Mouse (Mus musculus): Measurements from ENCODE around the gene Syn2. TPM values are rescaled to one million over a fixed set of nuclear protein-coding genes. Genes with fewer than 3 reads are reported as not detected.

The Syn2 gene
- 4.7 and 5.0 TPM in 2 replicates for polyA plus RNA-seq (2014; fragmentation: Nextera tagmentation; extraction: Ambion mirVana)

DNA sequence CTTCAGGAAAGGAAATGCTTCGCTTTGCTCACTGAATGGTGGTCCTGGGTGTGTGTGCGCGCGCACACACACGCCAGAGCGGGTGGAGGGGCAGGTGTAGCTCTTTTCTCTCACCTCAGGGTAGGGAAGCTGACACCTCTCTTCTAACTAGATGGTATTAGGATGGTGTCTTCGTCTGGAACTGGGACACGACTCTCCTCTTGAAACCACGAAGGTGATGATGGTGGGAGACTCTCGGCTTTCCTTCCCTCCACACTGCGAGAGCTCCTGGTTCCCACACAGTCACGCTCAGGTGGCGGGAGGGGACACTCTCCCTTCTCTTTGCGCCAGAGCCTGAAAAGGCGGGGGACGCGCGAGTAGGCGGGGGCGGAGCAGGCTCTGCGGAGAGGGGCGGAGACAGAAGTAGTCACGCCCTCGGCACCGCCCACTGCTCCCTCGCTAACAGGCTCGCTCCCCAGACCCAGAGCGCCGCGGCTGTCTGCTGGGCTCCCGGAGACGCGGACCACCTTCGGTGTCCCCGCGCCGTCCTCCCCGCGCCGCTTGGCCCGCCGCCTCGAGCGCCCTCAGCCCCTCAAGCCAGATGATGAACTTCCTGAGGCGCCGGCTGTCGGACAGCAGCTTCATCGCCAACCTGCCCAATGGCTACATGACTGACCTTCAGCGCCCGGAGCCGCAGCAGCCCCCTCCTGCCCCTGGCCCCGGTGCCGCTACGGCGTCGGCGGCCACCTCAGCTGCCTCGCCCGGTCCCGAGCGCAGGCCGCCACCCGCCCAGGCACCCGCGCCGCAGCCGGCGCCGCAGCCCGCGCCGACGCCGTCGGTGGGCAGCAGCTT lies at the start of gene Syn2:
Syn2 (plus strand) TSS at position 402 of the 831 bp plus-strand sequence.
- peak within 1 kb of the TSS; percentile 55 for H3K4me3 ChIP-seq (ENCODE audit: low read depth, low read length)
- 0 out of 2 replicates have a peak, but pooled peaks cover 7% of the 10 kb centered on the region for H3K27me3 ChIP-seq (ENCODE audit: control insufficient read depth, insufficient read depth, low read length)
- H3K4me1 ChIP-seq (ENCODE audit: control insufficient read depth, insufficient read depth, low read length), result no peaks in the 10 kb centered on the region
- ATAC-seq (ENCODE audit: insufficient number of reproducible peaks, insufficient read depth, low FRiP score, low read depth), result peak; percentile 95
- no peaks in the 10 kb centered on the region for H3K36me3 ChIP-seq (ENCODE audit: control insufficient read depth, insufficient read depth, low read length)
- H3K27ac ChIP-seq (ENCODE audit: low read length), result no peak within 1 kb of the TSS
- WGBS, result under 1% methylated on average over 75 of the region's 75 CpGs
- H3K4me2 ChIP-seq (replicated peaks; ENCODE audit: low read depth, low read length), result peak within 1 kb of the TSS; percentile 84
- no peak within 1 kb of the TSS; the same call in 1 of the 2 replicates for H3K9ac ChIP-seq (replicated peaks; ENCODE audit: low read depth, low read length)
- no peaks in the 10 kb centered on the region for H3K9me3 ChIP-seq (ENCODE audit: control insufficient read depth, low read depth, low read length)

DNA sequence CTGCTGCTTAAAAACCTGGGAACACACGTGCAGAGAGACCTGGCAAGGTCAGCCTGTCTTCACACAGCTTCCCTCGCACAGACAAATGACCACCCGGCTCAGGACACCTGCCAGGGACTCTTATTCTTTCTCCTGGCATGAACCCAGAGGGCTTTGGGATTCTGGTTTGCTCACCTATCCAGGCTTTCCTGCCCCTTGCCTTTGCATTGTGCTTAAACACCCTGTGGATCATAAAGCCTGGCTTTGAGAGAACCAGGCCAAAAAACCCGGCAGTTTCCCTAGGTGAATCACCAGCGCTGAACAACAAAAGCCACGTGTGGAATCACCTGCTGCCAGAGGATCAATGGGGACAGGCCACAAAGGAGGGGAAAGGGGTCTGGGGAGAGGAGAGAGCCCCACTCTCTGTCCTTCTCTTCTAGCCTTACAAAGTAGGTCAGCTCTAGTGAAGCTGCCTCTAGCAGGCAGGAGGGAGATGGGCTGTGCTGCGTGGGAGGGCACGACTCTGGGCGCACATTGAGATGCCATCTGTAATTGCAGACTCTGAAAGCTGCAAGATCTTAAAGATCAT lies 49.3 kb upstream of the Syn2 start:
- H3K4me2 ChIP-seq (replicated peaks; ENCODE audit: low read depth, low read length), result no peak overlapping the region
- WGBS, result 51% methylated on average over 9 of the region's 9 CpGs
- H3K4me1 ChIP-seq (ENCODE audit: control insufficient read depth, insufficient read depth, low read length), result no peaks in the 10 kb centered on the region
- H3K27ac ChIP-seq (ENCODE audit: low read length), result no peak overlapping the region
- no peak for ATAC-seq (ENCODE audit: insufficient number of reproducible peaks, insufficient read depth, low FRiP score, low read depth)
- H3K27me3 ChIP-seq (ENCODE audit: control insufficient read depth, insufficient read depth, low read length), result no peaks in the 10 kb centered on the region
- no peaks in the 10 kb centered on the region for H3K36me3 ChIP-seq (ENCODE audit: control insufficient read depth, insufficient read depth, low read length)
- no peak overlapping the region for H3K9ac ChIP-seq (replicated peaks; ENCODE audit: low read depth, low read length)
- H3K9me3 ChIP-seq (ENCODE audit: control insufficient read depth, low read depth, low read length), result no peaks in the 10 kb centered on the region
- no peak overlapping the region for H3K4me3 ChIP-seq (ENCODE audit: low read depth, low read length)

DNA sequence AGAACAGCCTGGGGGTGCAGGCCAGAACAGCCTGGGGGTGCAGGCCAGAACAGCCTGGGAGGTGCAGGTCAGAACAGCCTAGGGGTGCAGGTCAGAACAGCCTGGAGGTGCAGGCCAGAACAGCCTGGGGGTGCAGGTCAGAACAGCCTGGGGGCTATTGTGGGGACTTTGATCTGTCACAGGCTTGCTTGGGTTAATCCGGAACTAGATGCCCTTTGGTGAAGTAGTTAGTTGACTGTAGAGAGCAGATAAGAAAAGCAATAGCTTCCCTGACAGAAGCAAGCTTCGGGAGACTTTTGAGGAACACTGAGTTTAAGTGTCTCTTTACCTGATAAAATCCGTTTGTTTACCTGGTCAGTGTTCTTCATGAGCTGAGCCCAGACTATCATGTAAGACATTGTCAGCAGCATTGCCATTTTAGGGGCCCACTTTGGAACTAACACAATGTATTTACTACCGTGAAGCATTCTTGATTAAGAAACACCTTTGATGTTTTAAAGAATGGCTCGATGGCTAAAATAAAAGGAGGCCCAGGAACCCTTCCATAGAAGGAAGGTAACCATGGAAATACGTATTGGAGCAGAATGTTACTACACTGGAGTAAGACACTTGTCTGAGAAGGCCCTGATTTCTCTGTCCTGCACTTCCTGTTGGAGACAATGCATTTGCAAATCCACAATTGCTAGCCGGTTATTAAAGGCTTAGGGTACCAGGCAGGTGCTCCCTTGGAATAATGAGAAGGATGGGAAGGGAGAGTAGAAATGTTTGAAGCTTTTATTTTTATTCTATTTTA lies 46.2 kb upstream of the Syn2 start:
- Histone ChIP-seq H3K4me2 (replicated peaks; ENCODE audit: low read depth, low read length) (no peak overlapping the region), H3K4me3 (ENCODE audit: low read depth, low read length) (no peak overlapping the region), H3K9me3 (ENCODE audit: control insufficient read depth, low read depth, low read length) (no peaks in the 10 kb centered on the region), H3K27ac (ENCODE audit: low read length) (no peak overlapping the region), H3K9ac (replicated peaks; ENCODE audit: low read depth, low read length) (no peak overlapping the region), H3K36me3 (ENCODE audit: control insufficient read depth, insufficient read depth, low read length) (no peaks in the 10 kb centered on the region), H3K27me3 (ENCODE audit: control insufficient read depth, insufficient read depth, low read length) (no peaks in the 10 kb centered on the region), H3K4me1 (ENCODE audit: control insufficient read depth, insufficient read depth, low read length) (no peaks in the 10 kb centered on the region)
- ATAC-seq (ENCODE audit: insufficient number of reproducible peaks, insufficient read depth, low FRiP score, low read depth), result no peak
- 63% methylated on average over 7 of the region's 7 CpGs for WGBS

DNA sequence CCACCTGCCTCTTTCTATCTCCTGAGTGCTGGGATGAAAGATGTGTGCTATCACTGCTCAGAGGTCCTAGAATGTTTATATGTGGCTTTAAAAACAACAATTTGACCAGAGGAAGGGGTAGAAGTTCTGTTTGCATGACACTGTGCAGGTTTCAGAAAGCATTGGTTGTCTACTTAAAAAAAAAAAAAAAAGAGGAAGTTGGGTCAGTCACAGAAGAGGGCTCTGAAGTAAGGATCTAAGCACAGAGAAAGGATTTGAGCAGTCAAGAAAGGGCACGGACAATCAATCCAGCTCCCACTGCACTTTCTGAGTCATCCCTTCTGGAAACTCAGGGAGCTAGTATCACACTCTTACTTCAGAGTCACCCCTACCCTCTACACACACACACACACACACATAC lies 43.0 kb upstream of the Syn2 start:
- H3K36me3 ChIP-seq (ENCODE audit: control insufficient read depth, insufficient read depth, low read length), result no peaks in the 10 kb centered on the region
- no peak overlapping the region for H3K9ac ChIP-seq (replicated peaks; ENCODE audit: low read depth, low read length)
- no peak overlapping the region for H3K4me2 ChIP-seq (replicated peaks; ENCODE audit: low read depth, low read length)
- no peak overlapping the region for H3K4me3 ChIP-seq (ENCODE audit: low read depth, low read length)
- H3K4me1 ChIP-seq (ENCODE audit: control insufficient read depth, insufficient read depth, low read length), result no peaks in the 10 kb centered on the region
- ATAC-seq (ENCODE audit: insufficient number of reproducible peaks, insufficient read depth, low FRiP score, low read depth), result no peak
- H3K27ac ChIP-seq (ENCODE audit: low read length), result no peak overlapping the region
- WGBS, result 46% methylated on average over 1 of the region's 1 CpGs
- H3K27me3 ChIP-seq (ENCODE audit: control insufficient read depth, insufficient read depth, low read length), result no peaks in the 10 kb centered on the region
- H3K9me3 ChIP-seq (ENCODE audit: control insufficient read depth, low read depth, low read length), result no peaks in the 10 kb centered on the region

DNA sequence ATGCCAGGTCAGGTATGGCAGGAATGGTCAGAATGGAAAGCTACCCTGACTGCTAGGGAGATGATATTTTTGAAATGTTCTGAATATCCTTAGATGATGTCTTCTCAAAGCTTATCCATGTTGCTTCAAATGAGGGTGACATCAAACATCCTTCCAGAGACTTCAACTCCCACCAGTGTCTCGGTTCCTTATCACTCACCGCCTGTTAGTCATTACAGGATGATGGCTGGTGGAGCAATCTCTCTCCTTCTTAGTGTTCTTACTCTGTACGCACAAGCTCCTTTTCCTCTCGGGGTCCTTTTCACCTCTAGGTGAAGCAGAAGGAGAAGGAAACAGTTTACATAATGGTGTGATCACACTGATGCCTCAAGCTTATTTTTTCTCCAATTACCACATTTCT lies 32.2 kb upstream of the Syn2 start:
- ATAC-seq (ENCODE audit: insufficient number of reproducible peaks, insufficient read depth, low FRiP score, low read depth), result no peak
- no peaks in the 10 kb centered on the region for H3K36me3 ChIP-seq (ENCODE audit: control insufficient read depth, insufficient read depth, low read length)
- no peaks in the 10 kb centered on the region for H3K27me3 ChIP-seq (ENCODE audit: control insufficient read depth, insufficient read depth, low read length)
- no peak overlapping the region for H3K27ac ChIP-seq (ENCODE audit: low read length)
- H3K4me2 ChIP-seq (replicated peaks; ENCODE audit: low read depth, low read length), result no peak overlapping the region
- no peak overlapping the region for H3K4me3 ChIP-seq (ENCODE audit: low read depth, low read length)
- H3K9me3 ChIP-seq (ENCODE audit: control insufficient read depth, low read depth, low read length), result no peaks in the 10 kb centered on the region
- no peak overlapping the region for H3K9ac ChIP-seq (replicated peaks; ENCODE audit: low read depth, low read length)
- no peaks in the 10 kb centered on the region for H3K4me1 ChIP-seq (ENCODE audit: control insufficient read depth, insufficient read depth, low read length)
- 37% methylated on average over 4 of the region's 4 CpGs for WGBS

DNA sequence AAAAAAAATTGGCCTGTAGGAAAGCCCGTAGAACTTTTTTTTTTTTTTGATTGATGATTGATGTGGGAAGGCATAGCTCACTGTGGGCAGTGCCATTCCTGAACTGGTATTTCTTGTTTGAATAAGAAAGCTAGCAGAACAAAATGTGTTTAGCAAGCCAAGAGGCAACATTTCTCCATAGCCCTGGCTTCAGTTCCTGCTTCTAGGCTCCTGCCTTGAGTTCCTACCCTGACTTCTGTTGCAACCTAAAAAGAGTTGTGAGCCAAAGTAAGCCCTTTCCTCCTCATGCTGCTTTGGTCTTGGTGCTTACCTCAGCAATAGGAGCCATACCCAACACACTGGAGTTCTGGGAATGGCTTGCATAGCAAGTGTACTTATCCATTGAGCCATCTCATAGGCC lies 23.3 kb upstream of the Syn2 start:
- H3K27ac ChIP-seq (ENCODE audit: low read length), result no peak overlapping the region
- H3K36me3 ChIP-seq (ENCODE audit: control insufficient read depth, insufficient read depth, low read length), result no peaks in the 10 kb centered on the region
- WGBS, result 58% methylated on average over 1 of the region's 1 CpGs
- no peak overlapping the region for H3K4me3 ChIP-seq (ENCODE audit: low read depth, low read length)
- no peaks in the 10 kb centered on the region for H3K27me3 ChIP-seq (ENCODE audit: control insufficient read depth, insufficient read depth, low read length)
- no peaks in the 10 kb centered on the region for H3K4me1 ChIP-seq (ENCODE audit: control insufficient read depth, insufficient read depth, low read length)
- H3K9ac ChIP-seq (replicated peaks; ENCODE audit: low read depth, low read length), result no peak overlapping the region
- no peaks in the 10 kb centered on the region; the same call in 1 of the 2 replicates for H3K9me3 ChIP-seq (ENCODE audit: control insufficient read depth, low read depth, low read length)
- no peak for ATAC-seq (ENCODE audit: insufficient number of reproducible peaks, insufficient read depth, low FRiP score, low read depth)
- no peak overlapping the region for H3K4me2 ChIP-seq (replicated peaks; ENCODE audit: low read depth, low read length)

DNA sequence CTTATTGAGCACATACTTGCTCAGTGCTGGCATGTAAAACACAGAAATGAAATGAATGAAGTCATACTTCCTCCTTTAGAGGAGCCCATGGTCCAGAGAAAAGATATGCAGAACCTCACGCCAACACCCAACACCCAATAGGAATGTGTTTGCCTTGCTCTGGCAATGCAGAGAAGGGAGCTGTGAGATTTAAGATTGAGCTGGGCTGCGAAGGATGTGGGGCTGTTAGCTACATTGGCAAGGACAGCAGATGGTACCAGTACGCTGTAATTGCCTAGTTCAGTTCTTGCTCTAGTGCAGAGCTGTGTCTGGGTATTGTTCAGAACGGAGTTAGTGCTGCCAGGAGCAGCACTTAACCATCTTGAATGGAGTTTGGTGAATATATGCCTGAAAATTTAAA lies 12.5 kb upstream of the Syn2 start:
- WGBS, result 80% methylated on average over 4 of the region's 4 CpGs
- no peaks in the 10 kb centered on the region for H3K36me3 ChIP-seq (ENCODE audit: control insufficient read depth, insufficient read depth, low read length)
- no peak overlapping the region for H3K27ac ChIP-seq (ENCODE audit: low read length)
- H3K4me3 ChIP-seq (ENCODE audit: low read depth, low read length), result no peak overlapping the region
- H3K4me2 ChIP-seq (replicated peaks; ENCODE audit: low read depth, low read length), result no peak overlapping the region
- no peaks in the 10 kb centered on the region for H3K9me3 ChIP-seq (ENCODE audit: control insufficient read depth, low read depth, low read length)
- H3K27me3 ChIP-seq (ENCODE audit: control insufficient read depth, insufficient read depth, low read length), result no peaks in the 10 kb centered on the region
- H3K4me1 ChIP-seq (ENCODE audit: control insufficient read depth, insufficient read depth, low read length), result no peaks in the 10 kb centered on the region
- H3K9ac ChIP-seq (replicated peaks; ENCODE audit: low read depth, low read length), result no peak overlapping the region
- no peak for ATAC-seq (ENCODE audit: insufficient number of reproducible peaks, insufficient read depth, low FRiP score, low read depth)
